Mouse (Mus musculus): ENCODE results near the gene Mast2.

Gene Mast2

DNA sequence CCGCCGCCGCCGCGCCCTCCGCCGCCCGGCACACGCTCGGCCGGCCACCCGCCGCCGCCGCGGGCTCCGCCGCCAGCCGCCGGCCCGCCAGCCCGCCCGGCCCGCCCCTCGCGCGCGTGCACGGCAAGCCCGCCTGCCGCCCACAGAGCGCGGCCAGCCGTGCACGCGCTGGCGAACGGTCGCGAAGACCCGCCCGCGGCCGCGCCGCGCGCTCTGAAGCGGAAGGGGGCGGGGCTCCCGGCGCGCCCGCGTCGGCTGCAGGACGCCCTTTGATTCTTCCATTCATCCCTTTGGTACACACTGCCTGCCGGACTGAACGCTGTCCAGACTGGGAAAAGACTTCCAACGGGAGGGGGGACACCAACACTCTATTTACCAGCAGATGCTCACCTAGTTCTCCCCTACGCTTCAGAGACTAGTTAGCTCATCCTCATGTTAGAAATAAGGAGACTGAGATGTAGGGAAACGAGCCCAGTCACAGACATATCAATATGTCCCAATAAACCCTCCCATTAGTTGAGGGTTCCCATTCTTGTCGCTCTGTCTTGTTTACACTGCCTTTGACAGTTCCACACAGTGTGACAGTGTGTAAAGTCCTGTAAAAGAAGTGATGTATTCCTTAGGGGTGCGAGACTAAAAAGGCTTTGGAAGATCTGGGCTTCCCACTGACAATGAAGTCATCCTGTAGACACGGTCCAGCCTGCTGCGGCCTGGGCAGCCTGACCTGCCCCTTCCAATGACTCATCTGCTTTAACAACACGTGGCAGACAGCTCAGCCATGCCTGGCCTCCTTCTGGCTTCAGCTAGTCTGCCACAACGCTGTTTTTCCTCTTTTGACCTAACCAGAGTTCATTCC lies at the start of gene Mast2:
Mast2 (minus strand) TSS at position 58 of the 856 bp plus-strand sequence.
- peak; percentile 84 for DNase-seq (ENCODE audit: low spot score)

DNA sequence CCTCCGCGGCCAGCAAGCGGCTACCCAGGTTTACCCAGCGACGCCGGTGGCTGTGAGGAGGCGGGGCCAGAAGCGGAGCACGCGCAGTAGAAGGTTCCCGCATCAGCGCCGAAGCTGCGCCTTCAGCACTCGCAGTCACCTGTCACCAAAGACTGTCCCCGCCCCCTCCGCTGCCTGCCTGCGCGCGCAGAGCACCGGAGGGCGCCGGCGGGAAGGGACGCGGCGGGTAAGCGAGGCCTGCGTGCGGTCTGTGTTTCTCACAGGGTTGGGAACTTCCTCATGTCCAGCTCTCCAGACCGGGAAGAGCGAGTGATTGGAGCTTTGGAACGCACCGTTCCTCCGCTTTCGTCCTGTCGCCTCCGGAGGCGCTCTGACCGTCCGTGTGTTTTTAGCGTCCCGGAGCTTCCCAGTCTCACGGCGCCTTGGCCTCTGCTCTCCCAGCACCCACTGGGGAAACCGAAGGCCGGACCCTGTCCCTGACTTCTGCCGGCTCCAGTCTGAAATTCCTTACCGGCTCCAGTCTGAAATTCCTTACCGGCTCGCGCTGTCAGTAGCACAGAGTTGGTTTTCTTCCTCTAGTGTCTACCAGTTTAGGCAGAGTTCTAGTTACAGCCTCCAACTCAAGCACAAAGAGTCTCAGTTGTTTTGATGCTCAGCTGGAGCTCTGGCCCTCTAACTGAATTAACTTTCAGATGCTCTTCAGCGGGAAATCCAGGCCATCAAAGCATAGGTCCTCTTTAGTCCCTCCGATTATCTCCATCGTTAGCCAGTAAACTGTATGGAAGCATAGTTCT lies 43.6 kb upstream of the Mast2 start, which contains the start of gene Ipp:
Ipp (plus strand) TSS at position 125 of the 794 bp plus-strand sequence.
- peak; percentile 96 for DNase-seq (ENCODE audit: low spot score)

DNA sequence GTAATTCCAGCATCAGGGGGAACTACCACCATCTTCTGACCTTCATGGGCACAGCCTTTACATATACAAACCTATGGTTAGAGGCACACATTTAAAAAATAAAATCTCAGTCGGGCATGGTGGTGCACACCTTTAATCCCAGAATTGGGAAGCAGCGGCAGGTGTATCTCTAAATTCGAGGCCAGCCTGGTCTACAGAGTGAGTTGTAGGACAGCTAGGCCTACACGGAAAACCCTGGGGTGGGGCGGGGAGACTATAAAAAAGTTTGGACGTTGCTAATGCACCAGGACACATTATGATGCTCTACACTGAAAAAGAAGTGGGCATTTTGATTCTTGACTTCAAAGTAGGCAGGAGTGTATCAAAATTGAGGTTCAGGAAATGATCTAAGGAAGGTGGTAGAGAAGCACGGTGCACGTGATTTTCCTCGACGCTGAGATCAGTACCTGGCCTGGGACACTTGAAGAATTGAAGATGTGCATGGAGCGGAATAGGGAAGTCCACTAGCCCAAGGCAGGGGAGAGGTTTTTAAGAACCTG lies 43.0 kb upstream of the Mast2 start:
- DNase-seq (ENCODE audit: low spot score), result no peak

GRCm38 (mm10) chr4:116499978-116500377 lies 36.0 kb upstream of the Mast2 start:
- DNase-seq (ENCODE audit: low spot score), result no peak

GRCm38 (mm10) chr4:116493646-116494045 lies 29.7 kb upstream of the Mast2 start:
- no peak for DNase-seq (ENCODE audit: low spot score)

- DNase-seq (ENCODE audit: low spot score), result no peak
These were observed 28.5 kb upstream of the Mast2 start for GRCm38 (mm10) chr4:116492460-116492859.

DNA sequence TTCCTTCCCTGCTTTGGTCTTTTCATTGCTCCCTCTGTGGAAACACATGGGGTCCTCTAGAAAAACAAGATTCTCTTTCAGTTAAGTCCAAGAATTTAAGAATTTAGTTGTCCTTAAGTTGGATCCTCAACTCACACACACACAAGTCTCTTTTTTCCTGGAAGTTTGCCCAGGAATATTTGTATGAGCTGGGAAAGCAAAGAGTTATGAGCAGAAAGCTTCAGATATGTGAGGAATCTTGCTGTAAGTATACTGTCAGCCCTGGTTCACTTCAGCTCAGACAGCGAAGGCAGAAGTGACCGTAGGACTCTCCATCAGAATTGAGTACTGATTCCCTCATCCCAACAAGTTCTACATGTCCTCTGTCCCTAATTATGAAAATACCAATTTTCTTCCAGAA lies 27.9 kb upstream of the Mast2 start:
- no peak for DNase-seq (ENCODE audit: low spot score)

DNA sequence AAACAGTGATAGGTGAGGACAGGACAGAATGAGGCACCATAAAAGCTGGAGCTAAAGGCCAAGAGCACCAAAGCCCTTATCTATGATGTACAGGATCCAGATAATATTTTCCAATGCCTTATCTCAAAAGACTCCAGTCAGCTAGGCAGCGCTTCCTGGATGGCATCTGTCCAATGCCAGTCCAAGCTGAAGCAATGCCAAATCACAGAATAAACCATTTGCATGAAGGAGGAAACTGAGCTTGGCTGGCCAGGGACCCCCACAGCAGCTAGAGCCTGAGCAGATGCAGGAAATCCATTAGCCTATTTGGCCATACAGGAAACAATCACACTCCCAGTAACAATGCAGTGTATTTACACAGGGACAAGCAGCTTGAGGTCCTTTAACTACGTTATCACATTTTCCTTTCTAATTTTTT lies 27.1 kb upstream of the Mast2 start:
- peak; percentile 53 for DNase-seq (ENCODE audit: low spot score)

- DNase-seq (ENCODE audit: low spot score), result no peak
These were observed 19.5 kb upstream of the Mast2 start for GRCm38 (mm10) chr4:116483476-116483875.

DNA sequence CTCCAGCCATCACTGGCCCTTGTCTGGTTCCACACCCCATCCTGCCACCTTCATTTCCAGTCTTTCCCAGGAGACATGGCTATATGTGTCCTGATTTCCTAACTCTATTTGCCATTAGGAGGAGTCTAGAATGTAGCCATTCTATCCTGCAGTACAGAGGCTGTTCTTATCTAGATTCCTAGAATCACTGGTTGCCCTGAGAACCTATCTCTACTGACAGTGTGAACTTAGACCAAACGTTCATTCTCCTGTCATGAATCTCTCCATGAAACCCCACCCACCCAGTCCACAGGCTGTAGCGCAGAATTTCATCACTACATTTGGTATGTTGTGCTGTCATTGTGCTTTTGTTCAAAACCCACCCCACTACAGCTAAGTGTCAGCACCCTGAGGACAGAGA lies 17.3 kb upstream of the Mast2 start:
- DNase-seq (ENCODE audit: low spot score), result no peak

- peak; percentile 26 for DNase-seq (ENCODE audit: low spot score)
These were observed 505 bp downstream of the Mast2 start for GRCm38 (mm10) chr4:116463231-116464125.

DNA sequence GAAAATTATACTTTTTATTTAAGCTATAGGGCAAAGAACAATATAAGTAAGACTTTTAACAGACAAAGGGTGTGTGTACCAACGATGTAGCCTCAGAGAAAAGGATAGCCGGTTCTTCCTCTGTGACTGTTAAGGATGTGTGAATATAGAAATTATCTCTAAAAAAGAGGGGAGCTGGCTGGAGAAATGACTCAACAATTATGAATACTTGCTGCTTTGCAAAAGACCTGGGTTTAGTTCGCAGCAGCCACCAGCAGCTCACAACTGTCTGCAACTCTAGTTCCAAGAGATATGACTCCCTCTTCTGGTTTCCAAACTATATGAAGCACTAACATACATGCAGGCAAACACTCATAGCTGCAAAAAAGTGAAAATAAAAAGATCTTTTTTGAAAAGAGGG lies 2.0 kb downstream of the Mast2 start:
- DNase-seq (ENCODE audit: low spot score), result no peak

DNA sequence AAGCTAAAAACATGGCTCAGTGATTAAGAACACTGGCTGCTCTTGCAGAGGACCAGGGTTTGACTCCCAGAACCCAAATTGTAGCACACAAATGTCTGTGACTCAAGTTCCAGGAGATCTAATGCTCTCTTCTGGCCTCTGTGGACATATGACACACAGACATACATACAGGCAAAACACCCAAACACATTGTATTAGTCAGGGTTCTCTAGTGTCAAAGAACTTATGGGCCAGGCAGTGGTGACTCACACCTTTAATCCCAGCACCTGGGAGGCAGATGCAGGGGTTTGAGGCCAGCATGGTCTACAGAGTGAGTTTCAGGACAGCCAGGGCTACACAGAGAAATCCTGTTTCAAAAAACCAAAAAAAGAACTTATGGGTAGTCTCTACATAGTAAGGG lies 12.4 kb downstream of the Mast2 start:
- no peak for DNase-seq (ENCODE audit: low spot score)

- no peak for DNase-seq (ENCODE audit: low spot score)
These were observed 14.0 kb downstream of the Mast2 start for GRCm38 (mm10) chr4:116449951-116450350.

- peak; percentile 48 for DNase-seq (ENCODE audit: low spot score)
These were observed 15.3 kb downstream of the Mast2 start for GRCm38 (mm10) chr4:116448673-116449072.

DNA sequence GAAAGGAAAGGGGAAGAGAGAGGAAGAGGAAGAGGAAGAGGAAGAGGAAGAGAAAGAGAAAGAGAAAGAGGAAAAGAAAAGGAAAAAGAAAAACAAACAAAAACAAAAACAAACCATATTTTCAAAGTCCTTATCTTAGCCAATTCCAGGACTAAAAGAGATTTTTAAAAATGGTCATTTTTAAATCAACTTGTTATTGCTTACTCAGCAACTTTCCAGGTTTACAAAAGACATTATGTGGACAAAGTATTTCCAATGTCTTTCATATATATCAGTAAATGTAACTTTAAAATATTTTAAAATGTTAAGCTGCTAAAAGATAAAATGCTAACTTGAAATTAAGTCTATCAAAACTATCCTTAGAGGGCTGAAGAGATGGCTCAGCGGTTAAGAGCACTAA lies 24.6 kb downstream of the Mast2 start:
- no peak for DNase-seq (ENCODE audit: low spot score)

- peak; percentile 9 for DNase-seq (ENCODE audit: low spot score)
These were observed 25.4 kb downstream of the Mast2 start for GRCm38 (mm10) chr4:116438561-116438960.

GRCm38 (mm10) chr4:116435626-116436025 lies 28.4 kb downstream of the Mast2 start:
- DNase-seq (ENCODE audit: low spot score), result no peak

DNA sequence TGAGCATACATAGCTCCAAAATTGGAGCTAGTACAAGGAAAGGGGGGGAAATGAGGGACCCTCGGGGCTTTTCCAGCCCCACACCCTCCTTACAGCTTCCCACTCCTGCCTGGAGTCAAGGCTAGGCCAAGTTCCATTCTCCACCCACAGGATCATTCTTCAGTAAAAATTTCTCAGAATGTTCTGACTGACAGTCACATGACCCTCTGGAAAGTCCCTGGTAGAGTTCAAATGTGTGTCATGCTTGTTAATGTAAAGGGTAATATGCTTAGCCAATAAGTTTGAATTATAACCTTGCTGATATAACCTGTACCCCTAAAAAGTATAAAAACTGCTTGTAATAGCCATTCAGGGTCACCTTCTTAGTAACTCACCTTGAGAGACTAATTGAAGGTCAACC lies 41.8 kb downstream of the Mast2 start:
- no peak for DNase-seq (ENCODE audit: low spot score)

GRCm38 (mm10) chr4:116421170-116421569 lies 42.8 kb downstream of the Mast2 start:
- no peak for DNase-seq (ENCODE audit: low spot score)

DNA sequence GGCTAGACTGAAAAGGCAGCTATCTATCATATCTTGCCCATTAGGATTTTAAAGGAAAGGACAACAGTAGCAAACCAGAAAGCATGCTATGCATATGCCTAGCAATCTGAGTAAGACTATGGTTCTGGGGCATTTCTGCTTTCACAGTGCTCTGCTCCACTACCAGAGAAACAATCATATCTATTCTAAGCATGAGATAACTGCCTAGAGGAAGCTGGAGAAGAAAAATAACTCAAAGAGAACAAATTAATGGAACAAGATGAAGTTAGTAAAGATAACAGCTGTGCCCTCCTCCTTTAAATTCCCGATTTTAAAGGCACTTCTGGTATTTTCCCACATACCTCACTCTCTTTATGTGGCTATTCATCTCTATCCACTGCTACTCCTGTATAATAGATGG lies 51.0 kb downstream of the Mast2 start:
- DNase-seq (ENCODE audit: low spot score), result no peak

- DNase-seq (ENCODE audit: low spot score), result no peak
These were observed 52.6 kb downstream of the Mast2 start for GRCm38 (mm10) chr4:116411401-116411800.
